ENCODE assay signal across 8 mouse cellular contexts in genomic region chrX:99043275-99043674, GRCm38 (mm10). TPM values are rescaled to one million over a fixed set of nuclear protein-coding genes. Genes with fewer than 3 reads are reported as not detected.
DNase-seq lines count a peak whose midpoint lies in the region; ATAC-seq and TF ChIP-seq lines count a peak whose summit lies in the region.

No protein-coding gene starts in this region.

- no peaks in the 10 kb centered on the region for H3K36me3 ChIP-seq in kidney, embryonic 15.5 days
- H3K36me3 ChIP-seq in embryonic facial prominence, embryonic 12.5 days = no peaks in the 10 kb centered on the region
- no peaks in the 10 kb centered on the region for H3K36me3 ChIP-seq in intestine, embryonic 15.5 days
- no peaks in the 10 kb centered on the region for H3K36me3 ChIP-seq in midbrain, postnatal 0 days (ENCODE audit: insufficient read depth, low read length)

- H3K9me3 ChIP-seq in kidney, embryonic 15.5 days (replicated peaks) = no peaks in the 10 kb centered on the region
- H3K9me3 ChIP-seq in embryonic facial prominence, embryonic 12.5 days = no peaks in the 10 kb centered on the region
- H3K9me3 ChIP-seq in intestine, embryonic 15.5 days = no peaks in the 10 kb centered on the region
- H3K9me3 ChIP-seq in midbrain, postnatal 0 days (ENCODE audit: low read length) = no peaks in the 10 kb centered on the region

- no peak for DNase-seq in kidney, adult 18-20 months
- DNase-seq in midbrain, postnatal 0 days (ENCODE audit: low spot score) = no peak
- no peak for DNase-seq in ovary, postnatal 10 days (ENCODE audit: low spot score)
- DNase-seq in left cerebral cortex, adult 8-10 months (ENCODE audit: low spot score in 2 of 2) = no peak

- H3K4me3 ChIP-seq in kidney, embryonic 15.5 days (replicated peaks) = peak overlapping the region; percentile 55
- peak overlapping the region; percentile 35 for H3K4me3 ChIP-seq in embryonic facial prominence, embryonic 12.5 days
- H3K4me3 ChIP-seq in intestine, embryonic 15.5 days (replicated peaks) = peak overlapping the region; percentile 46
- peak overlapping the region; percentile 40 for H3K4me3 ChIP-seq in midbrain, postnatal 0 days (ENCODE audit: low read depth, low read length)

- H3K27ac ChIP-seq in kidney, embryonic 15.5 days = no peak overlapping the region
- no peak overlapping the region for H3K27ac ChIP-seq in embryonic facial prominence, embryonic 12.5 days
- no peak overlapping the region for H3K27ac ChIP-seq in intestine, embryonic 15.5 days
- no peak overlapping the region for H3K27ac ChIP-seq in midbrain, postnatal 0 days (ENCODE audit: low read depth, low read length)

- peak overlapping the region; percentile 55 for H3K9ac ChIP-seq in kidney, embryonic 15.5 days
- no peak overlapping the region; the same call in 1 of the 2 replicates for H3K9ac ChIP-seq in embryonic facial prominence, embryonic 12.5 days
- H3K9ac ChIP-seq in intestine, embryonic 15.5 days = no peak overlapping the region
- 0 out of 2 replicates have a peak overlapping the region, but pooled peaks have one; percentile 19 for H3K9ac ChIP-seq in midbrain, postnatal 0 days (replicated peaks; ENCODE audit: low read length, poor library complexity, severe bottlenecking)

- peaks cover 70% of the 10 kb centered on the region for H3K27me3 ChIP-seq in kidney, embryonic 15.5 days
- peaks cover 34% of the 10 kb centered on the region; the same call in 1 of the 2 replicates for H3K27me3 ChIP-seq in embryonic facial prominence, embryonic 12.5 days
- peaks cover 7% of the 10 kb centered on the region; the same call in 1 of the 2 replicates for H3K27me3 ChIP-seq in intestine, embryonic 15.5 days (replicated peaks)
- H3K27me3 ChIP-seq in midbrain, postnatal 0 days (ENCODE audit: insufficient read depth, low read length) = peaks cover 14% of the 10 kb centered on the region; the same call in 1 of the 2 replicates

- TF ChIP-seq CTCF in midbrain, postnatal 0 days (IDR thresholded peaks at IDR 0.05) = no peak

- peak overlapping the region; percentile 87 for H3K4me2 ChIP-seq in kidney, embryonic 15.5 days
- H3K4me2 ChIP-seq in embryonic facial prominence, embryonic 12.5 days (replicated peaks) = peak overlapping the region; percentile 68
- H3K4me2 ChIP-seq in intestine, embryonic 15.5 days (replicated peaks) = peak overlapping the region; percentile 83
- H3K4me2 ChIP-seq in midbrain, postnatal 0 days (ENCODE audit: low read depth, low read length, poor library complexity, severe bottlenecking) = peak overlapping the region; percentile 71

- H3K4me1 ChIP-seq in kidney, embryonic 15.5 days = peaks cover 15% of the 10 kb centered on the region
- H3K4me1 ChIP-seq in embryonic facial prominence, embryonic 12.5 days = 0 out of 2 replicates have a peak, but pooled peaks cover 4% of the 10 kb centered on the region
- H3K4me1 ChIP-seq in intestine, embryonic 15.5 days (replicated peaks) = no peaks in the 10 kb centered on the region
- H3K4me1 ChIP-seq in midbrain, postnatal 0 days (ENCODE audit: insufficient read depth, low read length) = no peaks in the 10 kb centered on the region

- WGBS in kidney, embryonic 15.5 days = 42% methylated on average over 6 of the region's 6 CpGs
- 34% methylated on average over 6 of the region's 6 CpGs for WGBS in embryonic facial prominence, embryonic 12.5 days
- 48% methylated on average over 6 of the region's 6 CpGs for WGBS in intestine, embryonic 15.5 days
- 45% methylated on average over 6 of the region's 6 CpGs for WGBS in midbrain, postnatal 0 days

- ATAC-seq in kidney, embryonic 15.5 days (replicated peaks; ENCODE audit: low FRiP score) = no peak
- ATAC-seq in embryonic facial prominence, embryonic 12.5 days (ENCODE audit: insufficient number of reproducible peaks, insufficient read depth, low FRiP score, low TSS enrichment) = no peak
- no peak for ATAC-seq in intestine, embryonic 15.5 days
- ATAC-seq in midbrain, postnatal 0 days (ENCODE audit: low FRiP score) = no peak
- ATAC-seq in inflammation-experienced regulatory T-cells, adult 6 months = no peak

RNA-seq across cellular contexts. Expression of gene Stard8, which starts 40.2 kb away (rescaled TPM):
- polyA plus RNA-seq in kidney, embryonic 15.5 days (2015; fragmentation: Nextera tagmentation; extraction: Ambion mirVana) = 14.0 and 15.8 TPM in 2 replicates
- 7.6 and 10.3 TPM in 2 replicates for polyA plus RNA-seq in embryonic facial prominence, embryonic 12.5 days (2016; fragmentation: Nextera tagmentation; extraction: Ambion mirVana)
- polyA plus RNA-seq in intestine, embryonic 15.5 days (2015; fragmentation: Nextera tagmentation; extraction: Ambion mirVana) = 7.3 and 7.5 TPM in 2 replicates
- 11.8 and 12.4 TPM in 2 replicates for total RNA-seq in midbrain, postnatal 0 days (2014; rRNA removed)
- polyA plus RNA-seq in midbrain, postnatal 0 days (2015; fragmentation: Nextera tagmentation; extraction: Ambion mirVana) = 2.6 and 3.3 TPM in 2 replicates
- total RNA-seq in left cerebral cortex, adult 8-10 months (2022) = 10 to 100 TPM; 23.7 to 28.2 (median 25.4) TPM
- under 1 TPM; 0.38 to 0.83 (median 0.40) TPM for polyA plus RNA-seq in inflammation-experienced regulatory T-cells, adult 6 months (2017; shearing (Covaris generic))

Comparison
In these comparisons a context has a peak if more than half of its experiments do, and no peak if none do; other contexts are left out.
1. H3K9ac ChIP-seq: peak in kidney, embryonic 15.5 days (single experiment) and midbrain, postnatal 0 days (single experiment); none in embryonic facial prominence, embryonic 12.5 days (single experiment) and intestine, embryonic 15.5 days (single experiment).
2. Peak in every context shown above with its lines, with median percentiles within 50 percentile points of each other: H3K4me2 ChIP-seq and H3K4me3 ChIP-seq.